Mouse (Mus musculus) spleen, postnatal 10 days (tissue): ENCODE data around the gene Myh2.

ENCODE experiments used
- DNase-seq, 2 experiments: peaks; one replicate each; pipeline ENCODE4 v3.0.0; 2021 to 2022; ENCODE audit warnings: low spot score in 2 of 2

The Myh2 gene

DNA sequence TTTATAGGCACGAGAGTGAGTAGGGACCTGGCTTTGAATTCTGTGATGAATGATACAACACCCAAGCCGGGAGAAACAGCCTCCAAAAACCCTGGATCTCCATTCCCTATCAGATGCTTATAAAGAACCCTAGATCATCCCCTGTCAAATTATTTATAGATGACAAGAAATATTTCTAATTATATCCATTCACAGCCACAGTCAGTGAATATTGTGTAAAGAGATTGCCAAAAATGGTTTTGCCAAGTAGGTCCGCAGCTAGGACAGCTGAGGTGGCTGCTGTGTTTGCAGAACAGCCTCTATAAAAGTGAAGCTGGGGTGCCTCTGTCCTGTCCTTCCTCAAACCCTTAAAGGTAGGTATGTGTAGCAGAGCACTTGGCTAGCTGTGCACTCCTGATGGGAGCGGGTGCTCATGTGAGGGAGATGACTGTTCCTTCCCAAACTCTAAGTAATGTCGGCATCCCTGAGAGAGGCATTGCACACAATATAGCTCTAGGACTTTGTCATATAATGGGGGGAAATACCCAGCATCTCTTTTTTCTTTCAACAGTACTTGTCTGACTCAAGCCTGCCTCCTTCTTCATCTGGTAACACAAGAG is 66.8 kb downstream of the Myh2 start, which contains the start of gene Myh4:
TSS of gene Myh4 (plus strand) at position 549 of the 599 bp plus-strand sequence.
- no peak for DNase-seq

DNA sequence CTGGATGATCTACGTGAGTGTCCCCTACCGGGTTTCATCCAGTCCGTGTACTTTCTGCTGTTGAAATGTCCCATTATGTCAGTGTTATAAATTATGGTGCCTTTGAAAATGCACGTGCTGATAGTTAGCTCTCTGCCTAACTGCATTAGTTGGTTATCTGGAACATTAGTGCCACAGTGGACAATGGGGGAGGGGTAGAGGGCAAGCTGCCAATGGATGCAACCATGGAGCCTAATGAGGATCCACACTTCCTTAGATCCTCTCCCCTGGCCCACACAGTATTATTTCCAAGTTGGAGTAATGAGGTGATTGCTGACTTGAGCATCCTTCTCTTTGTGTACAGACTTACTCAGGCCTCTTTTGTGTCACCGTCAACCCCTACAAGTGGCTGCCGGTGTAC is 70.2 kb downstream of the Myh2 start:
- no peak for DNase-seq
